Mouse (Mus musculus): Measurements from ENCODE around the gene Ripply3.

DNA sequence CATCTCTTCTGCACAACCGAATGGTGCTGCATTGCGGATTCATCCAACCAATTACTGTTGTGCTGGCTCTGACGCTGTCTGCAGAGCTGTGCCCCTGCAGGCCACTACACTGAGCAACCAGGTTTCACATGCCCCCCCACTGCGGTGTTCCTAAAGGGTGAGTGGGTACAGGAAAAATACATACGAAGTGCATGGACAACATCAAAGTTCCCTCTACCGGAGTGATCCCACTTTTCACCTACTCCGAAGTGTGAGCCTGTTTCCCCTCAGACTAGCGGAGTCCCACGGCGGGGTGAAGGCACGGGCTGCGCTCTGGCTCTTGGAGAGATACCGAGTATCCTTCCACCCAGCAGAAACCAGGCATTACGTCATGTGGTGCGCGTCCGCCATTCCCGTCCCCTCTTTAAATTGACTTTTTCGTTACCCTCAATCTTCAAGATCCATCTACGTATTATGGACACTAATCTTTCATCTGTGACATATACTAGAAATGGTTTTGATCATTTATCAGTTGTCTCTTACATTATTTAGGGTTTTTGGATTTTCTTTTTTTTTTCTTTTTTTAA, 15.5 kb upstream of the Ripply3 start:
- TF ChIP-seq CTCF (IDR thresholded peaks at IDR 0.05; ENCODE audit: low read depth, low read length) (no peak), POLR2A (IDR thresholded peaks at IDR 0.05; ENCODE audit: borderline replicate concordance, low read depth, low read length) (no peak)
